Mouse (Mus musculus): ENCODE measurements at regions not wholly inside any gene's neighbourhood (a gene's known extent, or its start where the extent isn't known, plus 50 kb on each side); places are given as distances from the start of the nearest gene placed in this dataset.

DNA sequence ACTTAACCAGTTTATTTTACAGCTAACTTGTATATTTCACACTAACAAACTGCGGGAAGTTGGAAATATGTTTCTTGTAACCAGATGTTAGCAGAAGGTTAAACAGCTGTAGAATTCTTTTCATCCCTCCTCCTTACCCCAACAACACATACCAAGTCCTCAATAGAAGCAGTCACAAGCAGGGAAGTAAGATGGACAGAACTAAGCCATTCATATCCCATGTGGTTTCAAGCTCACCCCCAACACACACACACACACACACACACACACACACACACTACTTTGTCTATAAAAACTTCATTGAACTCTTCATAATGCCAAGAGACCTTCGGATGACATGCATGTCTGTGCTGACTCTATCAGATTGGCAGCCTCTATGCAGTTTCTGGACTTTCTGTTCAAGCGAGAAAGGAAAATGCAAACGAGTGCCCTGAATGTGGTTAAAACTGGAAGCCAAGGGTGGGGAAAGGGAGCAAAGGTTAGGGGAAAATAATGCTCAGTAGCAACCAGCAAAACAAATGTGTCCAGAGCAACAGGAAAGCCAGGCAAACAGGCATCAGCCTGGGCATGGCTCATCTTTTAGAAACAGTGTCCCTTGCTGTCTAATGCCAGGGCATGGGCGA is 207.6 kb upstream of the Tsc22d2 start:
- no peak overlapping the region for H3K9ac ChIP-seq (ENCODE audit: control insufficient read depth, low read depth, low read length, poor library complexity, severe bottlenecking)

DNA sequence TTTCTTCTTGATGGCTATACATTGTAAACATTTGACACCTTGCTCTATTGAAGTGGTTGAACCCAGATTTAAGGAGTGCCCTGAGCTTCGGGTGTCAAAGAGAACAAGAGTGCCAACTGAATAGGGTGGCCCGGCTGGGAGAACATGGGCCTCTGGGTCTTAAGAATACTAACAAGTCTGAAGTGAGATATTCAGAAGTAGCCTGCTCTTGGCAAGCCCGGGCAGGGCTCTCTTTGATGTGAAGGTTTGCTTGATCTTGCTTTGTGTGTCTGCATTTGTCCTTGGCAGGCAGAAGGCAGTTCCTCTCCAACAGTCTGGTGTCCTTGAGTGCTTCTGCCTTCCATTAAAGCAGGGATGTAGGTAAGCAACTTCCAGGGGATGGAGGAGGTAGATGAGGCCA is 203.5 kb upstream of the Tsc22d2 start:
- no peaks in the 10 kb centered on the region for H3K9me3 ChIP-seq (replicated peaks; ENCODE audit: insufficient read depth, low read length)
- H3K4me1 ChIP-seq (ENCODE audit: control insufficient read depth in 1 of 2, insufficient read depth in 2 of 2, low read length in 2 of 2) = no peaks in the 10 kb centered on the region
- H3K36me3 ChIP-seq (ENCODE audit: control insufficient read depth in 1 of 2, insufficient read depth in 2 of 2, low read length in 2 of 2) = no peaks in the 10 kb centered on the region
- no peak overlapping the region for H3K27ac ChIP-seq (ENCODE audit: control insufficient read depth, low read depth, low read length)
- H3K27me3 ChIP-seq (ENCODE audit: control insufficient read depth in 1 of 2, insufficient read depth in 2 of 2, low read length in 2 of 2) = peaks cover 0 to 2% of the 10 kb centered on the region in 2 experiments; a peak in 3 of 4 replicates
- no peak for DNase-seq (ENCODE audit: low read depth, low spot score)
- H3K4me3 ChIP-seq (ENCODE audit: control insufficient read depth in 1 of 2, insufficient read depth in 1 of 2, low read depth in 2 of 2, low read length in 2 of 2) = no peak overlapping the region
- no peak overlapping the region for H3K9ac ChIP-seq (ENCODE audit: control insufficient read depth, low read depth, low read length, poor library complexity, severe bottlenecking)
- TF ChIP-seq ETS1 (IDR thresholded peaks at IDR 0.05; ENCODE audit: low read depth, low read length) (no peak), HCFC1 (IDR thresholded peaks at IDR 0.05; ENCODE audit: low read depth, low read length) (no peak), BHLHE40 (IDR thresholded peaks at IDR 0.05; ENCODE audit: borderline replicate concordance, low read depth, low read length) (no peak)
- H3K79me2 ChIP-seq (ENCODE audit: control insufficient read depth, insufficient read depth, low read length, poor library complexity) = no peaks in the 10 kb centered on the region

More for the DNA sequence above, 207.6 kb upstream of the Tsc22d2 start:
- H3K36me3 ChIP-seq (ENCODE audit: control insufficient read depth in 1 of 2, insufficient read depth in 2 of 2, low read length in 2 of 2) = no peaks in the 10 kb centered on the region
- no peaks in the 10 kb centered on the region for H3K79me2 ChIP-seq (ENCODE audit: control insufficient read depth, insufficient read depth, low read length, poor library complexity)
- DNase-seq (ENCODE audit: low read depth, low spot score) = no peak
- no peaks in the 10 kb centered on the region for H3K4me1 ChIP-seq (ENCODE audit: control insufficient read depth in 1 of 2, insufficient read depth in 2 of 2, low read length in 2 of 2)
- no peaks in the 10 kb centered on the region for H3K9me3 ChIP-seq (replicated peaks; ENCODE audit: insufficient read depth, low read length)
- H3K27me3 ChIP-seq (ENCODE audit: control insufficient read depth in 1 of 2, insufficient read depth in 2 of 2, low read length in 2 of 2) = peaks cover 5 to 15% of the 10 kb centered on the region in 2 experiments
- no peak overlapping the region for H3K27ac ChIP-seq (ENCODE audit: control insufficient read depth, low read depth, low read length)
- H3K4me3 ChIP-seq (ENCODE audit: control insufficient read depth in 1 of 2, insufficient read depth in 1 of 2, low read depth in 2 of 2, low read length in 2 of 2) = no peak overlapping the region
- TF ChIP-seq POLR2AphosphoS5 (IDR thresholded peaks at IDR 0.05; ENCODE audit: borderline replicate concordance, low read depth, low read length) (no peak), SIN3A (IDR thresholded peaks at IDR 0.05; ENCODE audit: low read length) (no peak), E2F4 (IDR thresholded peaks at IDR 0.05; ENCODE audit: borderline replicate concordance, low read depth, low read length) (no peak), CHD2 (IDR thresholded peaks at IDR 0.05; ENCODE audit: low read length) (no peak), NELFE (IDR thresholded peaks at IDR 0.05; ENCODE audit: low read depth, low read length) (no peak), MXI1 (IDR thresholded peaks at IDR 0.05; ENCODE audit: low read depth, low read length) (no peak), MYC (IDR thresholded peaks at IDR 0.05; ENCODE audit: low read depth, low read length) (no peak)

DNA sequence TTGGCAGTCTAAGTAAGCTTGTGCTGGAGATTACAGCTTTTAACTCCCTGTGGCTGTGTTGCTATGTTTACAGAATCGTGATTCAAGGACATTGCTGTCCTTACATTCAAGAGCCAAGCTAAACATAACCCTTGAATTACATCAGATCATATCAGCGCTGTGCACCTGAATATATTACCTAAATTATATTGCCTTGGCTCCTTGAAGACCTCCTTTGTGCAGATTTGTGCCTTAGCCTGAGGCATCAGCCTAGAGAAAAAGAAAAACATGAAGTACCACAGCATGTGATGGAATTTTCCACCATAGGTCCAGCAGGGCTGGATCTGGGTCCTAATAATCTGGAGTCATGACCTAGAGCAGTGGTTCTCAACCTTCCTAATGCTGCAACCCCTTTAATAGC is 189.8 kb upstream of the Tsc22d2 start:
- Histone ChIP-seq H3K79me2 (ENCODE audit: control insufficient read depth, insufficient read depth, low read length, poor library complexity) (no peaks in the 10 kb centered on the region), H3K4me3 (ENCODE audit: control insufficient read depth in 1 of 2, insufficient read depth in 1 of 2, low read depth in 2 of 2, low read length in 2 of 2) (no peak overlapping the region), H3K9ac (ENCODE audit: control insufficient read depth, low read depth, low read length, poor library complexity, severe bottlenecking) (no peak overlapping the region), H3K27ac (ENCODE audit: control insufficient read depth, low read depth, low read length) (no peak overlapping the region), H3K9me3 (replicated peaks; ENCODE audit: insufficient read depth, low read length) (no peaks in the 10 kb centered on the region), H3K27me3 (ENCODE audit: control insufficient read depth in 1 of 2, insufficient read depth in 2 of 2, low read length in 2 of 2) (peaks cover 3 to 13% of the 10 kb centered on the region in 2 experiments), H3K4me1 (ENCODE audit: control insufficient read depth in 1 of 2, insufficient read depth in 2 of 2, low read length in 2 of 2) (no peaks in the 10 kb centered on the region), H3K36me3 (ENCODE audit: control insufficient read depth in 1 of 2, insufficient read depth in 2 of 2, low read length in 2 of 2) (no peaks in the 10 kb centered on the region)
- DNase-seq (ENCODE audit: low read depth, low spot score) = no peak
- TF ChIP-seq EP300 (IDR thresholded peaks at IDR 0.05; ENCODE audit: low read depth in 1 of 2, low read length in 2 of 2) = no peak
- TF ChIP-seq GATA1 (IDR thresholded peaks at IDR 0.05; ENCODE audit: low read depth, low read length) = no peak
- no peak for TF ChIP-seq TBP (IDR thresholded peaks at IDR 0.05; ENCODE audit: low read depth, low read length)
- no peak for TF ChIP-seq POLR2AphosphoS5 (IDR thresholded peaks at IDR 0.05; ENCODE audit: borderline replicate concordance, low read depth, low read length)
- no peak for TF ChIP-seq ZMIZ1 (IDR thresholded peaks at IDR 0.05; ENCODE audit: low read depth, low read length)
- TF ChIP-seq ZC3H11A (IDR thresholded peaks at IDR 0.05; ENCODE audit: low read depth, low read length) = no peak
- no peak for TF ChIP-seq MXI1 (IDR thresholded peaks at IDR 0.05; ENCODE audit: low read depth, low read length)
- no peak for TF ChIP-seq UBTF (IDR thresholded peaks at IDR 0.05; ENCODE audit: borderline replicate concordance, insufficient read depth, low read depth, low read length)
- TF ChIP-seq RAD21 (IDR thresholded peaks at IDR 0.05; ENCODE audit: low read depth, low read length) = no peak
- TF ChIP-seq TAL1 (IDR thresholded peaks at IDR 0.05; ENCODE audit: low read length) = no peak
- no peak for TF ChIP-seq CTCF (IDR thresholded peaks at IDR 0.05 in 2 of 3, conservative IDR thresholded peaks at IDR 0.05 in 1 of 3; ENCODE audit: control insufficient read depth in 1 of 3, insufficient read depth in 1 of 3, low read depth in 2 of 3, low read length in 3 of 3, poor library complexity in 1 of 3, severe bottlenecking in 1 of 3)
- no peak for TF ChIP-seq HCFC1 (IDR thresholded peaks at IDR 0.05; ENCODE audit: low read depth, low read length)
- TF ChIP-seq CHD2 (IDR thresholded peaks at IDR 0.05; ENCODE audit: low read length) = no peak
- no peak for TF ChIP-seq MYB (IDR thresholded peaks at IDR 0.05; ENCODE audit: low read depth, low read length)
- TF ChIP-seq SIN3A (IDR thresholded peaks at IDR 0.05; ENCODE audit: low read length) = no peak
- TF ChIP-seq NRF1 (IDR thresholded peaks at IDR 0.05; ENCODE audit: insufficient read depth, low read depth, low read length, poor library complexity, severe bottlenecking) = no peak
- TF ChIP-seq SMC3 (IDR thresholded peaks at IDR 0.05; ENCODE audit: low read depth, low read length) = no peak
- TF ChIP-seq TCF12 (IDR thresholded peaks at IDR 0.05; ENCODE audit: low read depth, low read length) = no peak
- TF ChIP-seq USF1 (IDR thresholded peaks at IDR 0.05; ENCODE audit: low read depth, low read length) = no peak
- no peak for TF ChIP-seq RCOR1 (IDR thresholded peaks at IDR 0.05; ENCODE audit: low read depth, low read length)

All from MEL (cell line).